Mouse (Mus musculus) limb, embryonic 11.5 days (tissue): Measurements from ENCODE around the gene Whrn. TPM values are rescaled to one million over a fixed set of nuclear protein-coding genes. Genes with fewer than 3 reads are reported as not detected.

Experiments used
- ATAC-seq: fragments of 200-750 bp; cut with Nextera tagmentation; 2 replicates; pipeline ENCODE4 v1.8.0; 2017; ENCODE audit warnings: low read depth; ENCODE audit not compliant: insufficient number of reproducible peaks, low FRiP score, low TSS enrichment
- DNase-seq: peaks from one replicate; pipeline ENCODE4 v3.0.0-alpha.2; 2015; ENCODE audit warnings: low spot score
- H3K27ac ChIP-seq: fragments of 300-500 bp; sonication (generic); replicated peaks from 2 replicates; pipeline ENCODE4 v1.5.1; 2014; ENCODE audit warnings: low read depth, mild to moderate bottlenecking, low read length
- H3K27me3 ChIP-seq: fragments of 300-500 bp; sonication (generic); 2 replicates; pipeline ENCODE4 v1.6.1; 2014; ENCODE audit warnings: mild to moderate bottlenecking, low read length, mixed read lengths; ENCODE audit not compliant: control insufficient read depth, insufficient read depth
- H3K36me3 ChIP-seq: fragments of 300-500 bp; sonication (generic); 2 replicates; pipeline ENCODE4 v1.6.1; 2014; ENCODE audit warnings: mild to moderate bottlenecking, low read length, moderate library complexity, mixed read lengths; ENCODE audit not compliant: control insufficient read depth, insufficient read depth
- H3K4me1 ChIP-seq: fragments of 300-500 bp; sonication (generic); 2 replicates; pipeline ENCODE4 v1.6.1; 2014; ENCODE audit warnings: low read length, mixed read lengths; ENCODE audit not compliant: control insufficient read depth, insufficient read depth
- H3K4me2 ChIP-seq: fragments of 300-500 bp; sonication (generic); 2 replicates; pipeline ENCODE4 v1.6.1; 2014; ENCODE audit warnings: low read depth, mild to moderate bottlenecking, moderate library complexity; ENCODE audit not compliant: severe bottlenecking
- H3K4me3 ChIP-seq: fragments of 300-500 bp; sonication (generic); 2 replicates; pipeline ENCODE4 v1.5.1; 2014; ENCODE audit warnings: low read depth, low read length
- H3K9ac ChIP-seq: fragments of 300-500 bp; sonication (generic); 2 replicates; pipeline ENCODE4 v1.6.1; 2014; ENCODE audit warnings: mild to moderate bottlenecking, low read length
- H3K9me3 ChIP-seq: fragments of 300-500 bp; sonication (generic); 2 replicates; pipeline ENCODE4 v1.6.1; 2016; ENCODE audit warnings: low read length; ENCODE audit not compliant: control insufficient read depth
- WGBS: fragments of 180-500 bp; shearing (Covaris S2); extraction: QIAGEN DNeasy Blood & Tissue Kit; methylation state at CpG from one replicate; pipeline ENCODE4 v1.1.7; 2014; 5-methylcytosine and 5-hydroxymethylcytosine counted together
- polyA plus RNA-seq: library from polyadenylated mRNA; unstranded; fragments of >200 nt; fragmentation: Nextera tagmentation; extraction: Ambion mirVana; gene quantifications from 2 replicates; pipeline ENCODE4 v1.2.1, GENCODE M21; 2014

Whrn gene
- polyA plus RNA-seq, 1 experiment from 2014 or later, result 14.0 TPM

- 86% methylated on average over 5 of the region's 5 CpGs for WGBS
- H3K4me2 ChIP-seq, result no peak overlapping the region
- H3K4me3 ChIP-seq, result no peak overlapping the region
- DNase-seq (no peak), ATAC-seq (no peak)
- H3K9ac ChIP-seq, result no peak overlapping the region
- H3K9me3 ChIP-seq, result no peaks in the 10 kb centered on the region
- H3K4me1 ChIP-seq, result no peaks in the 10 kb centered on the region
- H3K36me3 ChIP-seq, result peaks cover 2% of the 10 kb centered on the region; the same call in 1 of the 2 replicates
- H3K27ac ChIP-seq, result no peak overlapping the region
- H3K27me3 ChIP-seq, result no peaks in the 10 kb centered on the region
These were observed 45.2 kb downstream of the Whrn start for GRCm38 (mm10) chr4:63450551-63450950.

GRCm38 (mm10) chr4:63444362-63445066 is 51.3 kb downstream of the Whrn start:
- H3K4me1 ChIP-seq, result no peaks in the 10 kb centered on the region
- ATAC-seq, result no peak
- WGBS, result 87% methylated on average over 10 of the region's 10 CpGs
- H3K4me2 ChIP-seq, result no peak overlapping the region
- H3K27ac ChIP-seq, result no peak overlapping the region
- H3K9me3 ChIP-seq, result no peaks in the 10 kb centered on the region
- H3K36me3 ChIP-seq, result peaks cover 2% of the 10 kb centered on the region; the same call in 1 of the 2 replicates
- no peaks in the 10 kb centered on the region for H3K27me3 ChIP-seq
- no peak overlapping the region for H3K9ac ChIP-seq
- no peak overlapping the region for H3K4me3 ChIP-seq
- DNase-seq, result no peak

GRCm38 (mm10) chr4:63443101-63443500 is 52.7 kb downstream of the Whrn start:
- H3K4me1 ChIP-seq, result no peaks in the 10 kb centered on the region
- no peak overlapping the region for H3K27ac ChIP-seq
- no peak for DNase-seq
- ATAC-seq, result no peak
- no peak overlapping the region for H3K4me2 ChIP-seq
- H3K36me3 ChIP-seq, result no peaks in the 10 kb centered on the region
- H3K9ac ChIP-seq, result no peak overlapping the region
- H3K4me3 ChIP-seq, result no peak overlapping the region
- H3K9me3 ChIP-seq, result no peaks in the 10 kb centered on the region
- H3K27me3 ChIP-seq, result no peaks in the 10 kb centered on the region
- WGBS, result 96% methylated on average over 2 of the region's 2 CpGs

DNA sequence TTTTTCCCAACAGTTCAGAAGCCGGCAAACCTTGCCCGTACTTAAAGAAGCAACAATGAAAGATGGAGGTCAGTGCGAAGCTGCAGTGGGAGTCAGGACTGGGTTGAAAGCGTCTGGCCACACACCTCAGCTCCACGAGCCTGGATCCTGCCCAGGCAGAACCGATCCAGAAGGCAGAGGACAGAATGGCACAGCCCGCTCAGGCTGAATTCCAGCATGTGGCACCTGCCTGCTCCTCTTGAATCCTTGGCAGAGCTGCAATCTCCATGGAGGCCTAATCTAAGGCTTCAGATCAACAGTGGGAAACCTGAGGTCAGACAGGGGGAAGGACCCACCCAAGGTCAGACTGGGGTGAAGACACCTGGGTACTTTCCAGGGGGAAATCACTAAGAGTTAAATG is 54.2 kb downstream of the Whrn start:
- Histone ChIP-seq H3K27ac (no peak overlapping the region), H3K9me3 (no peaks in the 10 kb centered on the region), H3K4me2 (no peak overlapping the region), H3K9ac (no peak overlapping the region), H3K27me3 (no peaks in the 10 kb centered on the region), H3K4me1 (peaks cover 13% of the 10 kb centered on the region), H3K36me3 (no peaks in the 10 kb centered on the region), H3K4me3 (no peak overlapping the region)
- ATAC-seq (no peak), DNase-seq (no peak)
- WGBS, result 87% methylated on average over 7 of the region's 7 CpGs

GRCm38 (mm10) chr4:63440262-63440661 is 55.5 kb downstream of the Whrn start:
- no peaks in the 10 kb centered on the region for H3K9me3 ChIP-seq
- 44% methylated on average over 7 of the region's 7 CpGs for WGBS
- no peak overlapping the region for H3K4me3 ChIP-seq
- ATAC-seq (peak; percentile 56; the same call in 1 of the 2 replicates), DNase-seq (peak; percentile 56)
- H3K36me3 ChIP-seq, result no peaks in the 10 kb centered on the region
- H3K27ac ChIP-seq, result no peak overlapping the region
- H3K27me3 ChIP-seq, result no peaks in the 10 kb centered on the region
- peaks cover 16% of the 10 kb centered on the region for H3K4me1 ChIP-seq
- no peak overlapping the region for H3K4me2 ChIP-seq
- H3K9ac ChIP-seq, result no peak overlapping the region

GRCm38 (mm10) chr4:63437968-63438367 is 57.8 kb downstream of the Whrn start:
- Histone ChIP-seq H3K4me2 (no peak overlapping the region), H3K9me3 (no peaks in the 10 kb centered on the region), H3K27ac (peak overlapping the region; percentile 72), H3K4me1 (peaks cover 16% of the 10 kb centered on the region), H3K9ac (no peak overlapping the region), H3K27me3 (no peaks in the 10 kb centered on the region), H3K4me3 (no peak overlapping the region), H3K36me3 (no peaks in the 10 kb centered on the region)
- 82% methylated on average over 5 of the region's 5 CpGs for WGBS
- ATAC-seq, result no peak
- DNase-seq, result no peak

DNA sequence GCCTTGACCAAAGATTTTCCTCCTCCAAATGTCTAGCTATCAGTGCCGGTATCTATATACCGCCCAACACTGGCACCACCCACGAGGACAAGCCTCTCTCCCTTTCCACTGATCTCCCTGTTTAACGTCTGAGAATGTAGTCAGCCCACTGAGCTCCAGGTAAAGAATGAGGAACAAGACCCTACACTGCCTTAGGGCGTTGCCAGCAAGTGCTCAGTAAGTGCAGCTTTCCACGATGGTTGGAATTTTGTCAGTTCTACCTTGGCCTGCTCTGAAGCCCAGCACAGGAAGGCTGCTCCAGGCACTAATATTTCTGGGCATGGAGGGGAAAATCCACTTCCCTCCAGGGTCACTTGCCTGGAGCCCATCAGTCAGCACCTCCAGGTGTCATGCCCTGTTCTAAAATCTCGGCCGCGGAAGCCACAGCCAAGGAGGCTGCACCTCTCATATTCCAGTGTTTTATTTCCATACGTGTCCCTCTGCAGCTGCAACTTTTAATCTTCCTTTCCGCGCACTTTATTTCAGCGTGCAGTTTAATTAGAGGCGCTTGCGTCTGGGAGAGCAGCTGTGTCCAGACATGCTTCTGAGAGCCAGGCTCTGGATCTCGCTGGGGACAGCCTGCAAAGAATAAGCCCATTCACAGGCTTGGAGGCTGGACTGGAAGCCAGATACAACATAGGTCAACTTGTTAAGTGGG is 58.5 kb downstream of the Whrn start:
- Histone ChIP-seq H3K36me3 (no peaks in the 10 kb centered on the region), H3K9ac (no peak overlapping the region), H3K4me3 (no peak overlapping the region), H3K4me2 (no peak overlapping the region), H3K9me3 (no peaks in the 10 kb centered on the region), H3K27ac (peak overlapping the region; percentile 72), H3K27me3 (no peaks in the 10 kb centered on the region), H3K4me1 (peaks cover 16% of the 10 kb centered on the region)
- DNase-seq, result peak; percentile 80
- WGBS, result 44% methylated on average over 16 of the region's 16 CpGs
- ATAC-seq, result peak; percentile 74

GRCm38 (mm10) chr4:63435402-63435801 is 60.4 kb downstream of the Whrn start:
- H3K9ac ChIP-seq, result no peak overlapping the region
- H3K27me3 ChIP-seq, result no peaks in the 10 kb centered on the region
- ATAC-seq, result no peak

More at GRCm38 (mm10) chr4:63435402-63435801, 60.4 kb downstream of the Whrn start:
- no peaks in the 10 kb centered on the region for H3K9me3 ChIP-seq
- no peak for DNase-seq
- no peak overlapping the region for H3K4me2 ChIP-seq
- H3K4me3 ChIP-seq, result no peak overlapping the region
- no peaks in the 10 kb centered on the region for H3K36me3 ChIP-seq
- WGBS, result 88% methylated on average over 9 of the region's 9 CpGs
- peaks cover 16% of the 10 kb centered on the region for H3K4me1 ChIP-seq
- no peak overlapping the region for H3K27ac ChIP-seq
